Mouse (Mus musculus) heart, embryonic 12.5 days (tissue): ENCODE results near the gene Fbxo6. TPM values are rescaled to one million over a fixed set of nuclear protein-coding genes. Genes with fewer than 3 reads are reported as not detected.

ENCODE experiments used
- ATAC-seq: fragments of 200-750 bp; cut with Nextera tagmentation; 2 replicates; pipeline ENCODE4 v1.8.0; 2017; ENCODE audit warnings: moderate TSS enrichment, moderate library complexity; ENCODE audit not compliant: insufficient number of reproducible peaks, low FRiP score
- H3K27ac ChIP-seq: fragments of 300-500 bp; sonication (generic); 2 replicates; pipeline ENCODE4 v1.5.1; 2016; ENCODE audit warnings: mild to moderate bottlenecking, moderate library complexity; ENCODE audit not compliant: poor library complexity, severe bottlenecking
- H3K27me3 ChIP-seq: fragments of 300-500 bp; sonication (generic); replicated peaks from 2 replicates; pipeline ENCODE4 v1.6.1; 2016; ENCODE audit warnings: mild to moderate bottlenecking, moderate library complexity
- H3K36me3 ChIP-seq: fragments of 300-500 bp; sonication (generic); 2 replicates; pipeline ENCODE4 v1.6.1; 2016; ENCODE audit warnings: mild to moderate bottlenecking, moderate library complexity
- H3K4me1 ChIP-seq: fragments of 300-500 bp; sonication (generic); replicated peaks from 2 replicates; pipeline ENCODE4 v1.6.1; 2016; ENCODE audit warnings: mild to moderate bottlenecking
- H3K4me2 ChIP-seq: fragments of 300-500 bp; sonication (generic); 2 replicates; pipeline ENCODE4 v1.6.1; 2016; ENCODE audit warnings: mild to moderate bottlenecking, moderate library complexity
- H3K4me3 ChIP-seq: fragments of 300-500 bp; sonication (generic); 2 replicates; pipeline ENCODE4 v1.5.1; 2016; ENCODE audit warnings: mild to moderate bottlenecking
- H3K9ac ChIP-seq: fragments of 300-500 bp; sonication (generic); 2 replicates; pipeline ENCODE4 v1.6.1; 2016; ENCODE audit warnings: mild to moderate bottlenecking, moderate library complexity
- H3K9me3 ChIP-seq: fragments of 300-500 bp; sonication (generic); replicated peaks from 2 replicates; pipeline ENCODE4 v1.6.1; 2016; ENCODE audit warnings: mild to moderate bottlenecking, moderate library complexity
- WGBS: fragments of 180-500 bp; shearing (Covaris S2); methylation state at CpG from one replicate; pipeline ENCODE4 v1.1.7; 2016; 5-methylcytosine and 5-hydroxymethylcytosine counted together
- polyA plus RNA-seq: library from polyadenylated mRNA; unstranded; fragments of >200 nt; fragmentation: Nextera tagmentation; extraction: Ambion mirVana; gene quantifications from 2 replicates; pipeline ENCODE4 v1.2.1, GENCODE M21; 2016

Fbxo6 gene
- polyA plus RNA-seq, 1 experiment from 2014 or later, result 20.2 TPM

DNA sequence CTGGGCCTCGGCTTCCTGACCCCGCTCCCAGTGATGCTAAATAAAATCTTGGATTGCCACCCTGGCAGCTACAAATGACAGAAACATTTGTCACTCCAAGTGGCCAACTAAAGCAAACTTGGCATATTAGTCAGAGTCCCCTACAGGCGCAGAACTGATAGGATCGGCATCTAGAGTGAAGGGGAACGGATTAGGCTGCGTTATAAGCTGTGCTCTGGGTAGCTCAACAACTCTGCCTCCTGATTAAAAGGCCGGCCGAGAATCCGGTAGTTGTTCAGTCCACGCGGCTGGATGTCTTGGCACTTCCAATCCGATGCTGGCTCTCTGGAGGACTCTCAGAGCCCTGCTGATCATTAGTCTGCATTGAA is 22.5 kb upstream of the Fbxo6 start:
- Histone ChIP-seq H3K4me3 (no peak overlapping the region), H3K9ac (no peak overlapping the region), H3K9me3 (peaks cover 5% of the 10 kb centered on the region; the same call in 1 of the 2 replicates), H3K36me3 (no peaks in the 10 kb centered on the region), H3K4me2 (no peak overlapping the region), H3K27ac (no peak overlapping the region), H3K4me1 (no peaks in the 10 kb centered on the region), H3K27me3 (peaks cover 91% of the 10 kb centered on the region)
- WGBS, result 8% methylated on average over 12 of the region's 12 CpGs
- ATAC-seq, result no peak

DNA sequence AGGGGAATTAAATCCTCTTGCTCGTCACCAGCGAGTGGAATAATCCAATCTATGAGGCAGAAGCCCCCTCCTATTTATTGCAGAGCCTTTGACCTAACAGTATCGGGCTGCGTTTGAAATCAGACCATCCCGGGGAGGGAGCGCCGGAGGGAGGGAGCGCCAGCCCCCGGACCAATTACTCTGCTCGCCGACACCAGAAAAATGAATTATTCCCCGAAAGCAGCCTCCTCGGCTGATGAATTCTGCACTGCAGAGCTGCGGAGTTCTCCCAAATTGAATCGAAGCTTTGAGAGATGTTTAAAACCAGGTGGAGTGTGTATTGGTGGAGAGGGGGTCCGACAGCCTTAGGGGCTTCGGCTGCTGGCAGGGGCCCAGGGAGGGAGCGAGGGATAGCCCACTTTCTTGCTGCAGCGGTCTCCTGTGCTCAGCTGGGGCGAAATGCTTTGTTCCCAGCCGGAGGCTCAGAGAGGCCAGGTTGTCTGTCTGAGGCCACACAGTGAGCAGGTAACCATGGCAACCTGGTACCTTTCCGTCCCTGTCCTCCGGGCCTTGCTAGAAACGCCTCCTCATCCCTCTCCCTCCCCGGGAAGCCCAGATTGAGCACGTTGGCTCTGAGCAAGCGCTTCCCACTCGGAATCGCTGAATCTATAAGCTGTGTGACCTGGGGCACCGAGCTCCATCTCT is 22.0 kb upstream of the Fbxo6 start:
- Histone ChIP-seq H3K36me3 (no peaks in the 10 kb centered on the region), H3K27me3 (peaks cover 89% of the 10 kb centered on the region), H3K9ac (no peak overlapping the region), H3K27ac (no peak overlapping the region), H3K9me3 (peaks cover 5% of the 10 kb centered on the region; the same call in 1 of the 2 replicates), H3K4me3 (no peak overlapping the region), H3K4me1 (no peaks in the 10 kb centered on the region), H3K4me2 (no peak overlapping the region)
- WGBS, result 3% methylated on average over 30 of the region's 30 CpGs
- ATAC-seq, result no peak

DNA sequence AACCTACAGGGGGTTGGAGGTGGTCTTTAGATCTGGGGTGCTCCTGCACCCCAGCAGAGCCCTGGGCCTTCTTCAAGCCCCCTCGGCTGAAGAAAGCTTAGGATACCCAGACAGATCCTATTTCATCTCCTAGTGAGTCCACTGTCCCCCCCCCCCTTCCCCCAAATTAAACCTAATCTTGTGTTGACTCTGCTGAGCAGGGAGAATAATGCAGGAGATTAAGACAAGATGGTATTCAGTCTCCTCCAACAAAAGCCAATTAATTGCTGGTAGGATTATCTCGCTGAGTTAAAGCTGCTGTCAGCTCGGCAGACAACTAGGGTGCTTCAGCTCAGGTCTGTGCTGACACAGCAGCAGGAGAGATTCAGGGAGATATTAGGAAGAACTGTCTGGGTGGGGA is 19.3 kb upstream of the Fbxo6 start:
- H3K4me2 ChIP-seq, result no peak overlapping the region
- no peak overlapping the region for H3K9ac ChIP-seq
- 36% methylated on average over 3 of the region's 3 CpGs for WGBS
- H3K27ac ChIP-seq, result no peak overlapping the region
- H3K36me3 ChIP-seq, result no peaks in the 10 kb centered on the region
- peaks cover 8% of the 10 kb centered on the region; the same call in 1 of the 2 replicates for H3K4me1 ChIP-seq
- no peak overlapping the region for H3K4me3 ChIP-seq
- peaks cover 85% of the 10 kb centered on the region for H3K27me3 ChIP-seq
- peaks cover 5% of the 10 kb centered on the region; the same call in 1 of the 2 replicates for H3K9me3 ChIP-seq
- no peak for ATAC-seq

DNA sequence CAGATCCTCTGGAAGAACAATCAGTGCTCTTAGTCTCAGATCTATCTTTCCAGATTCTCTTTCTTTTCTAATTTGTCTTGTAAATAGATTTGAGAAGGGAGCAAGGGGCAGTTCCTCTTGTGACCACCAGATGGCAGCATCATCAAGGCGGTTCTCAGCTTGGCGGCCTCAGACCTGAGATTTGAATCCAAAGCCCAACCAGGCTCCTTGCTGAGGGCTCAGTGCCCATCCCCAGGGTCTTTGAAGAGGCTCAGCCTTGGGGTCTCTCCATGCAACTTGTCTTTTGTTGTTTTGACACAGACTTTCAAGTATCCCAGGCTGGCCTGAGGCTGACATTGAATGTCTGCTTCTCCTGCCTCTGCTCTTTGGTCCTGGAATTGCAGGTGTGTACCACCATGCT is 18.9 kb upstream of the Fbxo6 start:
- H3K4me1 ChIP-seq, result peaks cover 8% of the 10 kb centered on the region; the same call in 1 of the 2 replicates
- no peak overlapping the region for H3K27ac ChIP-seq
- no peaks in the 10 kb centered on the region for H3K36me3 ChIP-seq
- no peak overlapping the region for H3K4me2 ChIP-seq
- peaks cover 85% of the 10 kb centered on the region for H3K27me3 ChIP-seq
- ATAC-seq, result no peak
- WGBS, result 6% methylated on average over 2 of the region's 2 CpGs
- no peak overlapping the region for H3K9ac ChIP-seq
- peaks cover 5% of the 10 kb centered on the region; the same call in 1 of the 2 replicates for H3K9me3 ChIP-seq
- no peak overlapping the region for H3K4me3 ChIP-seq

DNA sequence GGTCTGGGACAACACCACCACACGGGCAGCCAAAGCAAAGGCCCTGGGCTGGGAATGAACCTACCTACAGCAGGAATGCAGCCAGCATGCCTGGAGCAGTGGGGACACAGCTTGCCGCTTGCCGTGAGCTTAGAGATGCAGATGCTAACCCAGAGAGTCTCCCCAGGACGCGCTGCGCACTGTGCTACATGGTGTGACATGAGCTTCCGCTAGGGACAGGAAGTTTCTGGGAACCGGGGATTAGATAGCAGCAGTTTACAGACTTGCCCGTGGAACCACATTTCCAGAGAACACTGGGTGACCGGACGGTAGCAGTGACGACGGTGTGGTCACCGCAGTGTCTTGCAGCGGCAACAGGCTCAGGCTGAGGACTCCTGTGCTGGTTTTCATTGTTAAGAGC is 17.6 kb upstream of the Fbxo6 start:
- H3K9ac ChIP-seq, result no peak overlapping the region
- H3K4me1 ChIP-seq, result peaks cover 12% of the 10 kb centered on the region; the same call in 1 of the 2 replicates
- no peak overlapping the region for H3K4me2 ChIP-seq
- peaks cover under 1% of the 10 kb centered on the region; the same call in 1 of the 2 replicates for H3K9me3 ChIP-seq
- no peak for ATAC-seq
- 11% methylated on average over 15 of the region's 15 CpGs for WGBS
- H3K4me3 ChIP-seq, result no peak overlapping the region
- H3K27me3 ChIP-seq, result peaks cover 85% of the 10 kb centered on the region
- no peaks in the 10 kb centered on the region for H3K36me3 ChIP-seq
- H3K27ac ChIP-seq, result no peak overlapping the region

DNA sequence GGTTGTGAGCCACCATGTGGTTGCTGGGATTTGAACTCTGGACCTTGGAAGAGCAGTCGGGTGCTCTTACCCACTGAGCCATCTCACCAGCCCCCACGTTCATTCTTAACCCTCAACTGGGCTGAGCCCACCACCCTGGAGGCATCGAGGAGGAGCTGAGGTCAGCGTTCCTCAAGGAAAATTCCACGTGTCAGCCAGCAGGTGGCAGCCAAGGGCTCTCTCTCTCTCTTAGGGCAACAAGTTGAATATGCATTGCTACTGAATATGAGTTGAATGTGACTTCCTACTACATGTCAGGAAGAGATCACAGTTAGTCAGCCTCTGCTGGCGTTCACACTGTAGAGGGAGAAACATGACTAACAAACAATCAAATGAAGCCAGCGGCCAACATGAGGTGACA is 16.3 kb upstream of the Fbxo6 start:
- Histone ChIP-seq H3K4me1 (peaks cover 19% of the 10 kb centered on the region; the same call in 1 of the 2 replicates), H3K27ac (no peak overlapping the region), H3K36me3 (no peaks in the 10 kb centered on the region), H3K9me3 (no peaks in the 10 kb centered on the region), H3K4me3 (no peak overlapping the region), H3K4me2 (no peak overlapping the region), H3K9ac (no peak overlapping the region), H3K27me3 (peaks cover 87% of the 10 kb centered on the region)
- no peak for ATAC-seq
- 21% methylated on average over 7 of the region's 7 CpGs for WGBS

DNA sequence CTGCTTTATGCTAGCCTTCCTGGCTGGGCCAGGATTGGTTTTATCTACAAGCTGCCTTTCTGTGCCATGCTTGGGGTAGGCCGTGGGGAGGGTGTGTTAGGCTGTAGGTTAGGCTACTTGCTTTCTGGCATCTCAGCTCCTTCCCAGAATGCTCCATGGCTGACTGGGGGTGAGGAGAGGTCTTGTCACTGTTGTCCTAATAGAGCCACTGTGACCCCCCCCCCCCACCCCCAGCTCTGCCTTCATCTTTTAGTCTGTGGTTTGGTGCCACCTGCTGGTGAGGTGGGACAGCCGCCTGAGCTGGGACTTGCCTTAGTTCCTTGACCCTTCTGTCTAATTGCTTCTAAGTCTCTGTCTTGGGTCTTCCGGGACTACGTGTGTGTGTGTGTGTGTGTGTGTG is 15.0 kb upstream of the Fbxo6 start:
- Histone ChIP-seq H3K9me3 (no peaks in the 10 kb centered on the region), H3K27ac (no peak overlapping the region), H3K27me3 (peaks cover 87% of the 10 kb centered on the region), H3K4me3 (0 out of 2 replicates have a peak overlapping the region, but pooled peaks have one; percentile 6), H3K4me2 (peak overlapping the region; percentile 10), H3K4me1 (peaks cover 19% of the 10 kb centered on the region; the same call in 1 of the 2 replicates), H3K9ac (no peak overlapping the region), H3K36me3 (no peaks in the 10 kb centered on the region)
- ATAC-seq, result no peak
- WGBS, result 12% methylated on average over 4 of the region's 4 CpGs

DNA sequence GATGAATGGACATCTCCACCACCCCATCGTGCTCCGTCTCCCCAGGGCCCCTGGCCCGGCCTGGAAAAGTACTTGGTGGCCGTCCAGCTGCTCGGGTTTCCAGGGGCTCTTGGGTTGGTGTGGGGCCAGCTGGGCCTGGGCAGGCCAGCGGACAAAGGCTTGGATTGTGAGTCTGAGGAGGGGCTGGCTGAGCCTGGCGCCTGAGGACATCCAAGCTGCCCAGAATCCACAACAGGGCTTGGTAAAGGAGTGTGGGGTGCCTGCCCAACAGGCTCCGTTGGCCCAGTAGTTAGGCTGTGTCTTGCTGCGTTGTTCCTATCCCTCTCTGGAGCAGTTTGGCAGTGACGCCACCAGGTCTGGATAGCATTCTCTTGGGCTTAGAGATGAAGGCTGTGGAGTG is 14.5 kb upstream of the Fbxo6 start:
- H3K4me2 ChIP-seq, result peak overlapping the region; percentile 10
- WGBS, result 9% methylated on average over 10 of the region's 10 CpGs

DNA sequence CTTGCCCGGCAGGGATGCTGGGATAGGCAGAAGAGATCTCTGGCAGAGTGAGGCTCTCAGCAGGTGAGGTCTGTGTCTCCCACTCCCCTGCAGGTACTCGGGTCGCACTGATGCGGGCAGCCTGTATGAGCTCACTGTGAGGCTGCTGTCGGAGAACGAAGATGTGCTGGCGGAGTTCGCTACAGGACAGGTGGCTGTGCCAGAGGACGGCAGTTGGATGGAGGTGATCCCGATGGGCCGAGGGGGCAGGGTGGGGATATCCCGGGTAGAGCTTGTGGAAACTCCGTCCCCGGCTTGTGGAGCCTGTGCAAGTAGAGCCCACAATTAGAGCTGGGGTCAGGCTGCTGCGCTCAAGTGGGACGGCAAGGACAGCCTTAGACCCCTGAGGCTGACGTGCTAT is 13.6 kb upstream of the Fbxo6 start:
- peaks cover 89% of the 10 kb centered on the region for H3K27me3 ChIP-seq
- ATAC-seq, result no peak
- WGBS, result 7% methylated on average over 17 of the region's 17 CpGs
- H3K9me3 ChIP-seq, result no peaks in the 10 kb centered on the region
- H3K36me3 ChIP-seq, result no peaks in the 10 kb centered on the region
- no peak overlapping the region for H3K27ac ChIP-seq
- peaks cover 24% of the 10 kb centered on the region for H3K4me1 ChIP-seq
- no peak overlapping the region for H3K9ac ChIP-seq
- H3K4me3 ChIP-seq, result no peak overlapping the region
- no peak overlapping the region for H3K4me2 ChIP-seq

More for the DNA sequence above, 14.5 kb upstream of the Fbxo6 start:
- H3K9ac ChIP-seq, result no peak overlapping the region
- peaks cover 19% of the 10 kb centered on the region; the same call in 1 of the 2 replicates for H3K4me1 ChIP-seq
- H3K36me3 ChIP-seq, result no peaks in the 10 kb centered on the region
- no peaks in the 10 kb centered on the region for H3K9me3 ChIP-seq
- H3K27ac ChIP-seq, result no peak overlapping the region
- no peak for ATAC-seq
- peaks cover 87% of the 10 kb centered on the region for H3K27me3 ChIP-seq
- no peak overlapping the region for H3K4me3 ChIP-seq

DNA sequence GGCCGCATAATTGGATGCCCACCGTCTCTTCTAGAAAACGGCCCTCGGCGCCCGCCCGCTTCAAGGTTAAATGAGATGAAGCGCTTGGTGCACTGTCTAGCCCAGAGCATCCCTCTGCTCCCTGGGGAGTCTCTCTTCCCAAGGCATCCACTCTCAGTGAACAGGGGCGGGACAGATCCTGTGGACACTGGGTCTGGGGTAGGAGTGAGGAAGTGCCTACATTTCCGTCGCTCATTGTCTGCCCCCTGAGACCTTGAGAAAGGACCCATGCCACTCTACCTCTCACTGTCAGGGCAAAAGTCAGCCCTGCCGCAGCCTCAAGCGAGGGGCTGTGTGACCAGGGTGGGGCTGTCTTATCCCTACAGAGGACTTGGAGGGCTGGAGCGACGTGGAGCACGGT is 12.5 kb upstream of the Fbxo6 start:
- peaks cover 31% of the 10 kb centered on the region for H3K4me1 ChIP-seq
- H3K9me3 ChIP-seq, result no peaks in the 10 kb centered on the region
- ATAC-seq, result no peak
- H3K27me3 ChIP-seq, result peaks cover 84% of the 10 kb centered on the region
- 4% methylated on average over 16 of the region's 16 CpGs for WGBS
- H3K4me3 ChIP-seq, result peak overlapping the region; percentile 45
- H3K9ac ChIP-seq, result no peak overlapping the region
- H3K27ac ChIP-seq, result no peak overlapping the region
- no peaks in the 10 kb centered on the region for H3K36me3 ChIP-seq
- peak overlapping the region; percentile 71 for H3K4me2 ChIP-seq

DNA sequence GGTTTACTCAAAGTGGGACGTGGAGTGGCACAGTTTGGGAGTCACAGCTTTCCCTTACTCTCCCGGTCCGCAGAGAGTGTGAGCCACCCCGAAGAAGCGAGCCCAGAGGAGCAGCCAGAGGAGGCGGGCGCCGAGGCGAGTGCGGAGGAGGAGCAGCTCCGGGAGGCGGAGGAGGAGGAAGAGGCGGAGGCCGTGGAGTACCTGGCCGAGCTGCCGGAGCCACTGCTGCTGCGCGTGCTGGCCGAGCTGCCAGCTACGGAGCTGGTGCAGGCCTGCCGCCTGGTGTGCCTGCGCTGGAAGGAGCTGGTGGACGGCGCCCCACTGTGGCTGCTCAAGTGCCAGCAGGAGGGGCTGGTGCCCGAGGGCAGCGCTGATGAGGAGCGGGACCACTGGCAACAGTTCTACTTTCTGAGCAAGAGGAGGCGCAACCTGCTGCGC is 12.1 kb upstream of the Fbxo6 start:
- Histone ChIP-seq H3K9me3 (no peaks in the 10 kb centered on the region), H3K27ac (no peak overlapping the region), H3K4me2 (peak overlapping the region; percentile 71), H3K4me3 (peak overlapping the region; percentile 45), H3K36me3 (no peaks in the 10 kb centered on the region), H3K9ac (peak overlapping the region; percentile 37; the same call in 1 of the 2 replicates), H3K4me1 (peaks cover 34% of the 10 kb centered on the region), H3K27me3 (peaks cover 82% of the 10 kb centered on the region)
- no peak for ATAC-seq
- WGBS, result 1% methylated on average over 28 of the region's 29 CpGs
